Mouse (Mus musculus): ENCODE measurements at regions not wholly inside any gene's neighbourhood (a gene's known extent, or its start where the extent isn't known, plus 50 kb on each side); places are given as distances from the start of the nearest gene placed in this dataset.
A peak's percentile ranks its signal among the peaks of the same experiment; 100 is the strongest.

DNA sequence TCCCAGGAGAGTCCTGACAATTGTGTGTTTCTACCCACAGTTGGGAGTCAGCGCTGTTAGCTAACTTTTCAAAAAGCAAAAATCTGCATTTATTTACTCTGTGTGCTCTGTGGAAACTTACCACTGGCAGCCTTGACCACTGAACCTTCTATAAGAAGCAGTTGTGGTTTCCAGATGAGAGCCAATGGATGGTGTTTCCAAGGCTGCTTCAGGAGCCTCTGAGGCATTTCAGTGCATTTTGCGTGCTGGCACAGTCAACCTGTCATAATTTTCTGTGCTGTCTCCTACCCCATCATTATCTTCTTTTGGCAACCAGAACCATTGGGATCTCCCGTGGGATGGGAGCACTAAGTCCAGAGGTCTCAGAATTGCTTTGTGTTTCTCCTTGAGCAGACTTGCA is 60.3 kb downstream of the 4930544G11Rik start:
- no peak for DNase-seq (ENCODE audit: low spot score)

GRCm38 (mm10) chr6:66023531-66023930 is 71.1 kb downstream of the 4930544G11Rik start:
- no peak for DNase-seq (ENCODE audit: low spot score)

DNA sequence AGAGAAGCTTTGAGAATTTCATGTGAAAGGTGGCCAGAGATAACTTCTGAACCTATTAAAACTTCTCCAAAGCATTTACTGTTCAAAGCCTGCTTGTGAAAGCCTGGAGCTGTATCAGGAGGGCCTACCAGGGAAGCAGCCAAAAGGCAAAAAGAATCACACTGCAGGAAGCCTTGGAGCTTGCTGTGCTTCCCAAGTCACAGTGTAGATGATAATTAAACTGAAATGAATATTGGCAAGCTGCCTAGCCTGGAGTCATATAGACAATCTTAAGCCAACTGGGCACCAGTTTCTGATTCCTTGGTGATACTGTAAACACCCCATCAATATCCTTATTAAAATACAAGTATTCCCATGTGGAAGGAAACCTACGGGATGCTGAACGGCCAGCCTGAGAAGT is 84.4 kb downstream of the 4930544G11Rik start:
- no peak for DNase-seq (ENCODE audit: low spot score)

DNA sequence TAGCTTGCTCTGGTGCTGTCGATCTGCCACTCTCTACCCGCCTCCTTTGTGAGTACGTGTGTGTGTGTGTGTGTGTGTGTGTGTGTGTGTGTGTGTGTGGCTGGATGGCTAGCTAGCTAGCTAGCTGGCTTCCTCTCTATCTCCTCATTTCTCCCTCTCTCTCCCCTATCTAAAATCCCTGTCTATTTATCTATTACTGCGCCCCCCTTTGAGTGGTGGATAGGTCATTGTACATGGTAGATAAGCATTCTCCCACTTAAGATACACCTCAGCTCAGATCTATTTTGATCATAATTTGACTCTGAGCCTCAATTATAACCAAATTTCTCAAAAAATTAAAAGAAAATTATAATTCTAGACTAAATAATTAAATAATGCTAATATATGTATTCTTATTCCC is 99.4 kb downstream of the 4930544G11Rik start:
- no peak for DNase-seq (ENCODE audit: low spot score)

DNA sequence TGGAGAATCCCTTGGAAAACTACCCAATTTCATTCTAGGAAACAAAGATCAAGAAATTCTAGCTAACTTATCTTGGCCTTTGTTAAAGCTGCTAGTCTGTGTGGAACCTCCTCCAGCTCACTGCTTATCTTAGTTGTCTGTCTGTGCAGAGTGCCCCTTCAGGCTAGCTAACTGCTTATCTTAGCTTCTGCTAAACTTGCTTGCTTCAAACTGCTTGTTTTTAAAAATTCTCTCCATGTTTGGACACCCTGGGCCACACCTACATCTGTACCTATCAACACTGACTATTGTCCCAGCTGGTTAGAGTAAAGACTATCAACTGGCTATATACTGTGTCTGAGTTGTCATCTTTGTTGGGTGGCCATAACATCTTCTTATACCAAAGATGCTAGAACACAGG is 100.0 kb downstream of the 4930544G11Rik start:
- DNase-seq (ENCODE audit: low spot score): peak; percentile 10

DNA sequence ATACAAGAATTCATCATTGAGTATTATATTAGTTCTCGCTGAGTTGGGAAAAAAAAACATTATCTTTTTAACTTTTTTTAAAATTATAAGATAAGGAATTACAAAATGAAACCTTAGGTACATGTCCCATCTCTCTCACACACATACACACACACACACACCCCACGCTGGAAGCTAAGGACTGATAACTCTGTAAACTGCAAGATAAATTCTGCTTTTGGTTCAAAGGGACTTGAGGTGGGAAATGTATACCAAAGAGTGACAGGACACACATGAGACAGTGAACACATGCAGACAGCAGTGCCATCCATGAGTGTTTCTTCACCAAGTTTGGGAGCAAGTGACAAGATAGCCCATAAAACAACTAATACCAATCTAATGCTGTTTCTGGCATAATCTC is 100.8 kb downstream of the 4930544G11Rik start:
- DNase-seq (ENCODE audit: low spot score): no peak

DNA sequence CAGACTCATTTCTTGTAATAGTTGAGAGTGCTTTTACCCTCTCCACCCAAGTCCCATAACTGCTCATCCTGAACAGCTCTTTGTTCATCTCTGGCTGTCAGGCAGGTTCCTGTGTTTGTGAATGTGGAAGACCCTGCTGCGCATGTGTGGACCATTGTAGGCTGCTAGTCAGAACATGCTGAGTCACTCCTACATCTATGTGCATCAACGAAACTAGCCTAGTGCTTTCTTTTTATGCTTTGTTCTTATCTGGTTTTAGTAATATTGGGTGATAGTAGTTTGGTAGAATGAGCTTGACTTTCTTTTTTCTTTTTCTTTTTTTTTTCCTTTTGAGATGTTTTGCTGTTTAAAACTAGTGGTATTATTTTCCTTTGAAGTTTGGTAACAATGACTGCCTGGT is 116.5 kb downstream of the 4930544G11Rik start:
- DNase-seq (ENCODE audit: low spot score): no peak

DNA sequence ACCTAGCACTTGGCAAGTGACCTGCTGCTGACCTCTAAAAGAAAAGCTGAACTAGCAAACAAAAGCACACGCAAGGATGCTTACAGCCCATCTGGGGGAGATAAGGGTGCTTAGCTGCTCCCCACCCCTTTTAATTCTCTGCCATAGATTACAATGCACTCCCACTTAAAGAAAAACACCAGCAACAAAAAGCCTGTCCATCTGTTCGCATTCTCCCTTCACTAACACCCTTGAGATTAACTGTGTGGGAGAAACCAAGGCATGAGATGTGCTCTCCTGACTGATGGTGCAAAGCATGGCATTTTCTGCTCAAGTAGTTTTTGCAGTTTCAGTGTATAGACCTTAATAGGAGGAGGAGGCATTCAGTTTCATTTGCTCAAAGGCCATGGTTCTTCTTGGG is 125.0 kb downstream of the 4930544G11Rik start:
- DNase-seq (ENCODE audit: low spot score): no peak

- no peak for DNase-seq (ENCODE audit: low spot score)
Observed at GRCm38 (mm10) chr6:66078769-66079168, 126.4 kb downstream of the 4930544G11Rik start.

DNA sequence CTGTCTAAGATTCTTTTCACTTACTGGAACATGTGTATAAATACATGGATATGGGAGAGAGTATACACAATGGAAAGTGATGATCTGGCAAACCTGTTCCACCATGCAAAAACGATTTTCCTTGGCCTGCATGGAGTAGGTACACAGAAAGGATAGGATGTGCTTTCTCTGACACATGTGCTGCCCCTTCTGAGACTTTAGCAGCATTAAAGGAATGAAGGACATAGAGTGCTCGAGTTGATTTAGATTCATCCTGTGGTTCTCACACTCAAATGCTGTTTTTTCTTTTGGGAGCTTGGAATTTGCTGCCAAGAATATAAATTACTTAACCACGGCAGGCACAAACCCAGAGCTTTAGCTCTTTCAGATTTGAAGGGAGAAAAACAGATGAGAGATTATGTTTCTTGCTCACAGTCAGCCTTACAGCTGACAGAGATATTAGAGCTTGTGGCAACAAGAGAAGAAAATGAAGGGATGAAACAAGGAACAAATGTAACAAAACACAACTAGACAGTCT is 149.2 kb downstream of the 4930544G11Rik start:
- DNase-seq (ENCODE audit: low spot score): no peak

GRCm38 (mm10) chr6:66114366-66114765 is 162.0 kb downstream of the 4930544G11Rik start:
- no peak for DNase-seq (ENCODE audit: low spot score)

- DNase-seq (ENCODE audit: low spot score): no peak
Observed at GRCm38 (mm10) chr6:66121479-66122183, 169.2 kb downstream of the 4930544G11Rik start.

DNA sequence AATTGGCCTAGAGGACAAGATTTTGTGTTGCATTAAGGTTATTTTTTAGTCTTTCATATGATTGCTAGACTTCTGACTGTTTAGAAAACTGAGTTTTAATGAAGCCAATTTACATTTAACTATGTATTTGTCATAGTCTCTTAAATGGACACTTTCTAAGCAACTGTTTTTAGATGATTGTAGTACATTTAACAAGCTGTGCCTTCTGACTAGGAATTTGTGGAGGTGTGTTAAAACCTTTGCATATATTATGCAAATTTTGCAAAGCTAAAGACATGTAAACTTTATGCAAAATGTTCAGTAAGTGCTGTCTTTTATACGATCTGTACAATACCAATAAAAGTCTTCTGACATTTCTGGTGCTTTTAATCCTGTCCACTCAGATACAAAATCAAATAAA is 171.9 kb downstream of the 4930544G11Rik start:
- no peak for DNase-seq (ENCODE audit: low spot score)

DNA sequence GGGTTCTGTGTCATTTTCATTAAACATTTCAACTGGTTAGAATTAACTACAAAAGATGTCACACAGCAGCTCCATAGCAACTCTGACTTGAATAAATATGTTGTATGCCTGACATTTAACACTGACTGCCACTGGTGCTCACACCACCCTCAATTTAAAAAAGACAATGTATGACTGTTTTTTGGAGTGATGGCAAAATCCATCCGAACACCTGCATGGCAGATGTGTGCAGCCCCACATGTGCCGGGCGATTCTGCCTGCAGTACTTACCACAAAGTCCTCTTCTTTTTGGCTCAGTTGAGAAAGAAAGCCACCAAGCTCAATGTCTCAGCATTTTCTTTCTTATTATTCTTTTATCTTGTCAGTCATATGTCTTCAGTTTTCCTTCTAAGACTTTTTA is 199.4 kb downstream of the 4930544G11Rik start:
- no peak for DNase-seq (ENCODE audit: low spot score)

- no peak for DNase-seq (ENCODE audit: low spot score)
Observed at GRCm38 (mm10) chr6:66154831-66155230, 202.4 kb downstream of the 4930544G11Rik start.

DNA sequence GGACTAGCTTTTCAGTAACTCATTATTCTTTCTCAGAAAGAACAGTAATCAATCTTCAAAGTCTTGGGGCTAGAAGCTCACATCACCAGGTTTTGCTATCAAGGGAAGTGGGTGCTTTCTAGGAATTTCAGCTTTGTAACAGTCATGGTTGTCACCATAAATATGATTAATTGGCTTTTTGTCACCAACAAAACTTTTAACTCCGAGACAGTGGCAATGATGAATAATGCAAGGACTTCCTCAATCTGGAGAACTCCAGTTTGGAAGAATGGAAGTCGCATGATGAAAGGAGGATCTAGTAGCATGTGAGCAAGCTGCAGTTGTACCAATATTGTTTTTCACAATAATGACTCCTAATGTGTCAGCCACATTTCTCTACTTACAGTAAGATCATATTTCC is 208.4 kb downstream of the 4930544G11Rik start:
- DNase-seq (ENCODE audit: low spot score): no peak

- DNase-seq (ENCODE audit: low spot score): no peak
Observed at GRCm38 (mm10) chr6:66168913-66169312, 216.5 kb downstream of the 4930544G11Rik start.

DNA sequence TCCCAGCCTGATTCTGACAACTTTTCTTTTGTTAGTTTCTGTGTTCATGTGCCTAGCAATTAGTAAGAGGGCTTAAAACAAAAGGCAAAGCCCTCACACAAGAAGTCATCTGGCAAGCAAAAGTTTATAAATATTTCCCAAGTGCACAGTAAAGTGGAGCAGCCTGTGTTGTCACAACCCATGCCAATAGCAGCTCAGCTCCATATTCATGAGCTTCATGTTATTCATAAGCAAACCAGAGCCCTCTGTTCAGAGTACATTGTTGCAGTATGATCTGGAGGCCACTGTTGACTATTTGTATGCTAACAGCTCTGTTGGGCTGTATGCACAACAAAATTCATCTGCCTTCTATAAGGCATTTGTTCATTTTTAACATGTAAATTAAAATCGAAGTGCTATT is 245.6 kb downstream of the 4930544G11Rik start:
- DNase-seq (ENCODE audit: low spot score): no peak

GRCm38 (mm10) chr6:66200136-66200790 is 247.9 kb downstream of the 4930544G11Rik start:
- DNase-seq (ENCODE audit: low spot score): peak; percentile 22

DNA sequence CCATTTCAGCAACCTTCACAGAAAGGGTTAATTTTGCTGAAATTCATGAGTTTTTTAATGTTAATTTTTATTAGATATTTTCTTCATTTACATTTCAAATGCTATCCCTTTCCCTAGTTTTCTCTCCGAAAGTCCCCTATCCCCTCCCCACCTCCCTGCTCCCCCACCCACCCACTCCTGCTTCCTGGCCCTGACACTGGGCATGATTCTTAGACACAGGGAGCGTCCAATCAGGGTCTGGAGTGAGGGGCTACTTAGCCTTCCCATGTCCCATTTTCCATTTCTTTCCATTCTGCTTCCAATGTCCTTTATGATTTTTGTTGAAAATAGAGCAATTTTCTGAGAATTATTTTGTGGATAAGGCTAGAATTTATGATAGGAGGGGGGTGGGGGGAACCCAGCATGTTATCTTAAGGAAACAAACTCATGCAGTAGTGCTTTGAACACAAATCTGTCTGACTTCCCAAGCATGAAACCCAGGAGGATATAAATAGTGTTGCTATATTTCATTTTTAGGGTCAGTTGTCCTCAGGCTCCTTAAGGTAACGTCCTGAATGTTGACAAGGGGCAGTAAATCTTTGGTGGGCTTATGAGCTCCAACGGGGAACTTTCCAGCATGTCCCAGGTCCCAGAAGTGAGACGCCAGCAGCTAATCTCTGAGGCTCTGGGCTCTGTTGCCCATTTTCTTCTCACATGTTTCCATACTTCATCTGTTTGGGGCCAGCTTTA is 254.0 kb downstream of the 4930544G11Rik start:
- DNase-seq (ENCODE audit: low spot score): no peak

DNA sequence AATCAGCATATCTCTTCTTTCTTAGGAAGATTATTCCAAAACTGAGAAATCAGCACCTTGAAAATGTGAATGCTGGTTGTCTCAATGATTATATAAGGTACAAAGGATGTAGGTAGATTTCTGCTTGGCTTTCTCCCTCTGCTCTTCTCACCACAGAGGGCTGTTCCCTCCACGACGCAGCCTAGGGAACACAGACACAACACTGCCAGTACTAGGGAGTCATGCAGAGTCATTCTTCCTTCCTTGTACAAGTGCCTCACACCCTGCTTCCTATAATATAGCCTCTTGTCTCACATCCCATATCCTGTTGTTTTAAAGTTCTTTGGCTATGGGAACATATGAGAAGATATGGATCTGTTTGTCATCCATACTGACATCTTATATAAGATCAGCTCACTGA is 265.1 kb downstream of the 4930544G11Rik start:
- DNase-seq (ENCODE audit: low spot score): no peak

DNA sequence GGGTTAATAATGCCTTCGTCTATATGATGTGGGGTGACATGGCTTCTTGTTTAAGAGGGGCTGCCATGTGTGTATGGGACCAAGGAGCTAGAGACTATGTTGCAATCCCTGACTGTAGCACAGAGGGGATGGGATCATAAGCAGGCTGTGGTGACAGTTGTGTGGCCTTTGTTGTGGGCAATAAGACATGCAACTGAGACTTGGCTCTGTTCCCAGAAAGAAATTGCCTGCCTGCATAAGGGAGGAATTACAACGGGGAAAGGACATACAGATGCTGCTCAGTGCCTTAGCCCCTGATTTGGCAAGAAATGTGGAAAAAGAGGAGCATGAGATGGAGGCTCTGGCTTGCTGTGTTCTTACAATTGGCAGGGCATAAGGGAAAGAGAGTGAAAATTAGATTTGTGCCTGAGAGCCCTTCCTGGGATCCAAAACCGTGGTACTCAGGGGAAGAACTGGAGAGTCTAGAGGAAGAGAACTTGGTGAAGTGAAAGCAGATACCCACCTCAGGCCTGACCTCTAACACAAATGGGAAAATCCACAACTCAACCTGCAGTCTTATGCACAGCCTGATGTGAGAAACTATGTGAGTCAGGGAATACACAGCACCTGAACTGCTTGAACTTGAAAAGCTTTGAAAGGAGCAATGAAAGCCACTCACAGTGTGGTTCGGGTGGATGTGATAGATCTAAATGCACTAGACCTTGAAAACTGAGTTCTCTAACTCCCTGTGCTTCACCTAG is 271.9 kb downstream of the 4930544G11Rik start:
- DNase-seq (ENCODE audit: low spot score): no peak
